ENCODE assay signal across 19 mouse cellular contexts in the genomic region with DNA sequence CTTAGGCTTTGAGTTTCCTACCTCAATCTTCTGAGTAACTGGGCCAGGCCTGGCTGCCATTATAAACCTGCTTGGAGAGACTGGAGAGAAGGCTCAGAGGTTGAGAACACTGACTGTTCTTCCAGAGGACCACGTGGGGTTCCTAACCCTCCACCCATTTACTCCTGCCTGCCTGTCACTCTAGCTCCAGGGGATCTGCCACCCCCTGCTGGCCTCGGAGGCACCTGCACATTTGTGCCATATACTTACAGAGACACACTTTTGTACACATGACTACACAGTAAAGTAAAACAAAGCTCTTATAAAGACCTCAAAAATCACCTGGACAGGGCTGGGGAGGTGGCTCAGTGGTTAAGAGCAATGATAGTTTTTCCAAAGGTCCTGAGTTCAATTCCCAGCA. TPM values are rescaled to one million over a fixed set of nuclear protein-coding genes. Genes with fewer than 3 reads are reported as not detected.
A peak's percentile ranks its signal among the peaks of the same experiment; 100 is the strongest.
DNase-seq lines count a peak whose midpoint lies in the region; ATAC-seq and TF ChIP-seq lines count a peak whose summit lies in the region.
"Had no signal": no experiment of that assay in that cellular context is flagged by ENCODE, and none has a peak within 500 bp of the region (broad histone marks: within the 10 kb centered on the region; RNA-seq: fewer than 3 reads in every experiment).

No protein-coding gene starts in this region.

- H3K4me1 ChIP-seq in liver, adult 2 months (ENCODE audit: control insufficient read depth, insufficient read depth, low read length): peaks cover 11% of the 10 kb centered on the region
- H3K4me1 ChIP-seq in stomach, postnatal 0 days (replicated peaks; ENCODE audit: control insufficient read depth, insufficient read depth): no peaks in the 10 kb centered on the region
- H3K4me1 ChIP-seq: liver, embryonic 13.5 days had no signal

- DNase-seq in gastrocnemius, adult 2 months: no peak
- no peak for DNase-seq in gastrocnemius, adult 8-10 months (ENCODE audit: low spot score in 2 of 2)
- DNase-seq in liver, adult 2 months (ENCODE audit: extremely low read depth, low read depth, low spot score): no peak
- no peak for DNase-seq in liver
- peak; percentile 46 for DNase-seq in thymus, postnatal 25 days
- DNase-seq in thymus, postnatal 14 days: no peak
- no peak for DNase-seq in stomach, postnatal 0 days (ENCODE audit: low spot score)
- no peak for DNase-seq in gastrocnemius, postnatal 4 days (ENCODE audit: low spot score in 2 of 2)
- DNase-seq: cerebellum, postnatal 14 days; gastrocnemius, postnatal 10 days; heart, postnatal 36 days; kidney, postnatal 10 days; layer of hippocampus, adult 9-11 months; liver, embryonic 13.5 days; thymus, postnatal 36 days had no signal

- intact Hi-C loops in gastrocnemius, adult 2 months (cut with DNase I): no loop called here

- no peaks in the 10 kb centered on the region for H3K9me3 ChIP-seq in stomach, postnatal 0 days (ENCODE audit: control insufficient read depth, low read length)
- H3K9me3 ChIP-seq: forebrain, embryonic 15.5 days; liver, embryonic 13.5 days had no signal

- no peaks in the 10 kb centered on the region for H3K79me2 ChIP-seq in liver, adult 2 months (ENCODE audit: control insufficient read depth, insufficient read depth, low read length)

- no peak for TF ChIP-seq POLR2A in liver, adult 2 months (IDR thresholded peaks at IDR 0.05; ENCODE audit: extremely low read depth, insufficient read depth, low read length)

- H3K27ac ChIP-seq in gastrocnemius, adult 2 months: no peak overlapping the region
- no peak overlapping the region for H3K27ac ChIP-seq in liver, adult 2 months (replicated peaks; ENCODE audit: insufficient read depth, low read depth, low read length)
- no peak overlapping the region for H3K27ac ChIP-seq in stomach, postnatal 0 days (replicated peaks)
- H3K27ac ChIP-seq: forebrain, embryonic 15.5 days; liver, embryonic 13.5 days had no signal

- no peaks in the 10 kb centered on the region for H3K36me3 ChIP-seq in liver, adult 2 months (ENCODE audit: control insufficient read depth, insufficient read depth, low read length)
- no peaks in the 10 kb centered on the region for H3K36me3 ChIP-seq in stomach, postnatal 0 days (ENCODE audit: control insufficient read depth, insufficient read depth, low read length)
- H3K36me3 ChIP-seq: forebrain, embryonic 15.5 days; liver, embryonic 13.5 days had no signal

- no peak overlapping the region for H3K4me3 ChIP-seq in gastrocnemius, adult 2 months
- H3K4me3 ChIP-seq in liver, adult 2 months (ENCODE audit: insufficient read depth, low read depth, low read length): no peak overlapping the region
- no peak overlapping the region for H3K4me3 ChIP-seq in stomach, postnatal 0 days (ENCODE audit: low read depth, low read length)
- H3K4me3 ChIP-seq: forebrain, embryonic 15.5 days; liver, embryonic 13.5 days had no signal

- TF ChIP-seq CTCF in gastrocnemius, adult 2 months (IDR thresholded peaks at IDR 0.05): peak; percentile 13; the same call in 1 of the 2 replicates
- TF ChIP-seq CTCF in liver, adult 2 months (IDR thresholded peaks at IDR 0.05; ENCODE audit: low read depth, low read length): 0 out of 2 replicates have a peak, but pooled peaks have one; percentile 25
- TF ChIP-seq CTCF in stomach, postnatal 0 days (IDR thresholded peaks at IDR 0.05; ENCODE audit: low read depth): peak; percentile 45

- 78% methylated on average over 2 of the region's 2 CpGs for WGBS in liver, adult 2 months
- 72% methylated on average over 2 of the region's 2 CpGs for WGBS in stomach, postnatal 0 days

- no peak for TF ChIP-seq EP300 in stomach, postnatal 0 days (optimal IDR thresholded peaks at IDR 0.05)

- no peak overlapping the region for H3K9ac ChIP-seq in liver, adult 2 months (ENCODE audit: low read depth, low read length)
- no peak overlapping the region for H3K9ac ChIP-seq in stomach, postnatal 0 days (ENCODE audit: low read length)
- H3K9ac ChIP-seq: forebrain, embryonic 15.5 days; liver, embryonic 13.5 days had no signal

- H3K4me2 ChIP-seq in stomach, postnatal 0 days (replicated peaks; ENCODE audit: low read depth): no peak overlapping the region
- H3K4me2 ChIP-seq: forebrain, embryonic 15.5 days; heart, embryonic 11.5 days; liver, embryonic 13.5 days had no signal

- no peaks in the 10 kb centered on the region for H3K27me3 ChIP-seq in liver, adult 2 months (ENCODE audit: control insufficient read depth, insufficient read depth, low read length)
- H3K27me3 ChIP-seq in stomach, postnatal 0 days (ENCODE audit: control insufficient read depth, insufficient read depth, low read length): no peaks in the 10 kb centered on the region
- H3K27me3 ChIP-seq: forebrain, embryonic 15.5 days had no signal

- ATAC-seq in stomach, postnatal 0 days (ENCODE audit: low FRiP score, low TSS enrichment): no peak
- ATAC-seq: activated CD4-positive, CD25-positive, alpha-beta regulatory T cell, adult 4 months; forebrain, embryonic 15.5 days; inflammation-experienced regulatory T-cells, adult 6 months had no signal

RNA-seq across cellular contexts. Expression of gene Plxdc1, which starts 13.8 kb away (rescaled TPM):
- total RNA-seq in gastrocnemius, adult 2 months (2021): 1 to 10 TPM; 3.0 to 3.1 TPM
- 1 to 10 TPM; 1.3 to 3.4 (median 1.9) TPM for total RNA-seq in gastrocnemius, adult 8-10 months (2022)
- total RNA-seq in liver, adult 2 months (2014; rRNA removed): 0.28 and 0.47 TPM in 2 replicates
- 0.58 and 1.2 TPM in 2 replicates for polyA plus RNA-seq in liver, adult 2 months (2012; rRNA removed)
- 0.40 and 0.45 TPM in 2 replicates for polyA plus RNA-seq in stomach, postnatal 0 days (2015; fragmentation: Nextera tagmentation; extraction: Ambion mirVana)
- 1 to 10 TPM; 7.1 to 7.6 TPM for total RNA-seq in gastrocnemius, postnatal 4 days (2021)
- polyA plus RNA-seq: heart, embryonic 11.5 days had no signal

RNA-seq across cellular contexts. Expression of gene Arl5c, which starts 23.5 kb away (rescaled TPM):
- total RNA-seq in gastrocnemius, adult 2 months (2021): under 1 TPM; 0.31 to 0.47 TPM
- under 1 TPM in 2 of 4 experiments, not detected in 2; 0.18 to 0.19 TPM for total RNA-seq in gastrocnemius, adult 8-10 months (2022)
- total RNA-seq in liver, adult 2 months (2014; rRNA removed): 0.20 and 0.37 TPM in 2 replicates
- 0.44 and 0.55 TPM in 2 replicates for polyA plus RNA-seq in liver, adult 2 months (2012; rRNA removed)
- polyA plus RNA-seq in stomach, postnatal 0 days (2015; fragmentation: Nextera tagmentation; extraction: Ambion mirVana): 7.5 and 9.8 TPM in 2 replicates
- total RNA-seq in gastrocnemius, postnatal 4 days (2021): 1 to 10 TPM; 1.5 to 1.9 TPM

RNA-seq across cellular contexts. Expression of gene Cacnb1, which starts 50.4 kb away (rescaled TPM):
- total RNA-seq in gastrocnemius, adult 2 months (2021): 100 to 1,000 TPM; 199 to 214 TPM
- 100 to 1,000 TPM; 172 to 203 (median 187) TPM for total RNA-seq in gastrocnemius, adult 8-10 months (2022)
- total RNA-seq in liver, adult 2 months (2014; rRNA removed): 0.37 and 0.54 TPM in 2 replicates
- 0.81 and 0.84 TPM in 2 replicates for polyA plus RNA-seq in liver, adult 2 months (2012; rRNA removed)
- polyA plus RNA-seq in stomach, postnatal 0 days (2015; fragmentation: Nextera tagmentation; extraction: Ambion mirVana): 4.2 and 4.9 TPM in 2 replicates
- 100 to 1,000 TPM; 240 to 241 TPM for total RNA-seq in gastrocnemius, postnatal 4 days (2021)

RNA-seq across cellular contexts. Expression of gene Rpl19, which starts 54.1 kb away (rescaled TPM):
- 100 to 1,000 TPM; 404 to 490 TPM for total RNA-seq in gastrocnemius, adult 2 months (2021)
- total RNA-seq in gastrocnemius, adult 8-10 months (2022): 100 to 1,000 TPM; 364 to 479 (median 402) TPM
- total RNA-seq in liver, adult 2 months (2014; rRNA removed): 606 and 614 TPM in 2 replicates
- polyA plus RNA-seq in liver, adult 2 months (2012; rRNA removed): 224 and 235 TPM in 2 replicates
- polyA plus RNA-seq in stomach, postnatal 0 days (2015; fragmentation: Nextera tagmentation; extraction: Ambion mirVana): 863 and 874 TPM in 2 replicates
- 1,000 to 10,000 TPM; 1,153 to 1,224 TPM for total RNA-seq in gastrocnemius, postnatal 4 days (2021)

Comparison
In these comparisons a context has a peak if more than half of its experiments do, and no peak if none do; other contexts are left out.
1. RNA of gene Cacnb1, which starts 50.4 kb away (total RNA-seq): 240 to 241 TPM in gastrocnemius, postnatal 4 days, 199 to 214 TPM in gastrocnemius, adult 2 months and 172 to 203 TPM in gastrocnemius, adult 8-10 months; 0.37 to 0.54 TPM in liver, adult 2 months; every median in the first group is over 100 times any median in the second.
2. Peak in every context shown above with its lines, with median percentiles within 50 percentile points of each other: CTCF ChIP-seq.